Mouse (Mus musculus) hindbrain, embryonic 13.5 days (tissue): ENCODE results near the gene Ccdc162. TPM values are rescaled to one million over a fixed set of nuclear protein-coding genes. Genes with fewer than 3 reads are reported as not detected.

Experiments
- ATAC-seq: fragments of 200-750 bp; cut with Nextera tagmentation; 2 replicates; pipeline ENCODE4 v1.8.0; 2017; ENCODE audit warnings: moderate TSS enrichment; ENCODE audit not compliant: low FRiP score
- H3K27ac ChIP-seq: fragments of 300-500 bp; sonication (generic); 2 replicates; pipeline ENCODE4 v1.5.1; 2015; ENCODE audit warnings: inconsistent platforms, mild to moderate bottlenecking, moderate library complexity
- H3K27me3 ChIP-seq: fragments of 300-500 bp; sonication (generic); 2 replicates; pipeline ENCODE4 v1.6.1; 2015; ENCODE audit warnings: mild to moderate bottlenecking, inconsistent platforms
- H3K36me3 ChIP-seq: fragments of 300-500 bp; sonication (generic); 2 replicates; pipeline ENCODE4 v1.6.1; 2015; ENCODE audit warnings: mild to moderate bottlenecking, inconsistent platforms
- H3K4me1 ChIP-seq: fragments of 300-500 bp; sonication (generic); replicated peaks from 2 replicates; pipeline ENCODE4 v1.6.1; 2015; ENCODE audit warnings: inconsistent platforms
- H3K4me2 ChIP-seq: fragments of 300-500 bp; sonication (generic); 2 replicates; pipeline ENCODE4 v1.6.1; 2015; ENCODE audit warnings: inconsistent platforms, mild to moderate bottlenecking, moderate library complexity
- H3K4me3 ChIP-seq: fragments of 300-500 bp; sonication (generic); 2 replicates; pipeline ENCODE4 v1.5.1; 2015; ENCODE audit warnings: mild to moderate bottlenecking, inconsistent platforms
- H3K9ac ChIP-seq: fragments of 300-500 bp; sonication (generic); 2 replicates; pipeline ENCODE4 v1.6.1; 2015; ENCODE audit warnings: mild to moderate bottlenecking, inconsistent platforms
- H3K9me3 ChIP-seq: fragments of 300-500 bp; sonication (generic); 2 replicates; pipeline ENCODE4 v1.6.1; 2016; ENCODE audit warnings: inconsistent platforms
- WGBS: fragments of 180-500 bp; shearing (Covaris S2); methylation state at CpG from one replicate; pipeline ENCODE4 v1.1.7; 2015; 5-methylcytosine and 5-hydroxymethylcytosine counted together
- polyA plus RNA-seq: library from polyadenylated mRNA; unstranded; fragments of >200 nt; fragmentation: Nextera tagmentation; extraction: Ambion mirVana; gene quantifications from 2 replicates; pipeline ENCODE4 v1.2.1, GENCODE M21; 2015

Ccdc162 gene
- polyA plus RNA-seq, 1 experiment from 2014 or later: 1.5 TPM

DNA sequence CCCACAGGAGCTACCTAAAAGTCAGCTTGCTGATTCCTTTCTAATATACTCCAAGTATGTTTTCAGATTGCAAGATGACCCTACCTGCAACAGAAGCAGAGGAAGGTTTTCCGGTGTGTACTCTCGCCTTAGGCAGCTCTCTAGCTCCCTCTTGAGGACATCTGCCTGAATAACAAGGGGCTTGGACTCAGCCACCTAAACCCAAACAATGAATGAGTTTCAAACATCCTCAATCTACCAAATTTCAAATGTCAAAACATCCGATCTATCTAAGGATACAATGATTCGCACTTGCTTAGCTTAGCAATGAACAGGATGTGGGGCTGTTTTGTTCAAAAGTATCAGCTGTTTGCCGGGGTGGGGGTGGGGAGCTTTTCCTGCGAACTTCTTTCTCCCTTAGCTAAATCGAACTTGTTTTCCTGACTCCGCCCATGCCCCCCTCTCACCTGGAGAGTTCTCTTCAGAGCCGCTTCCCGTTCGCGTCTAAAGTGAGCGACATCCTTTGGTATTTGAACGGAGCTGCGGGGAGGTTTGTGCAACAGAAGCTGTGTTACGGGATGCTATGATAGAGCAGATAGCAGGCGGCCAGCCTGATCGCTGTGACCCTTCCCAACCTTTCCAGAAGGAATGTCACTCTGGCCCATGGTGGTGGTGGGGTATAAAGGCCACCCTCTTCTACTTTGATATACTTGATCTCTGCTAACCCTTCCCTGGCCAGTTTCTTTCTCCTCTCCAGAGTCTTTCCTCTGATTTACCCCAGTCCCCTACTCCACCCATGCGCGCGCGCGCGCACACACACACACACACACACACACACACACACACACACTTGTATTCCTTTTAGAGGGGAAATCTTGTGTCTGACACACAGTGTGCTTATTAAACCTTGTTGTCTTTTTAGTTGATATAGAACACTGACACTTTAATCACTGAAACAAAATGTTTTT, 26.2 kb downstream of the Ccdc162 start:
- 20% methylated on average over 24 of the region's 24 CpGs for WGBS
- Histone ChIP-seq H3K9ac (peak overlapping the region; percentile 69), H3K4me3 (peak overlapping the region; percentile 44), H3K4me2 (peak overlapping the region; percentile 74), H3K36me3 (no peaks in the 10 kb centered on the region), H3K27me3 (peaks cover 14% of the 10 kb centered on the region), H3K27ac (no peak overlapping the region), H3K4me1 (peaks cover 6% of the 10 kb centered on the region; the same call in 1 of the 2 replicates), H3K9me3 (no peaks in the 10 kb centered on the region)
- ATAC-seq: peak; percentile 59

DNA sequence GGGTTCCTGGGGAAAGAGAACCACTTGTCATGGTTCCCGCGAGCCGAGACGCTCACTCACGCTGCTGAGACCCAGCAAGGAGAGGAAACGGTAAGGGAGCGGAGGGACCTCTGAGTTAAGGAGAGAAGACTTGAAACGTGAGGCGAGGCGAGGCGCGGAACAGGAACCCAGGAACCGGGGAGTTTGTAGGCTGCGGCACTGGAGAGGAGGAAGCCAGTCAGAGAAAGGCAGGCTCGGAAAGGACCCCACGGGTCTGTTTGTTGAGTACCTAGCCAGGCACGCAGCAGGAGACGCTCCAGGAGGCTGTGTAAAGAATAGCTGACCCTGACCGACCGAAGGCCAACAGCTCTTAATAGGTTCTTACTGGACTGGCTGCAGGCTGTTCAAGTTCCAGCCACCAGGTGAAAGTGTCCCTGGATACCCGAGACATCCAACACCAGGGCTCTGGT, 31.9 kb downstream of the Ccdc162 start:
- H3K4me2 ChIP-seq: peak overlapping the region; percentile 30; the same call in 1 of the 2 replicates

DNA sequence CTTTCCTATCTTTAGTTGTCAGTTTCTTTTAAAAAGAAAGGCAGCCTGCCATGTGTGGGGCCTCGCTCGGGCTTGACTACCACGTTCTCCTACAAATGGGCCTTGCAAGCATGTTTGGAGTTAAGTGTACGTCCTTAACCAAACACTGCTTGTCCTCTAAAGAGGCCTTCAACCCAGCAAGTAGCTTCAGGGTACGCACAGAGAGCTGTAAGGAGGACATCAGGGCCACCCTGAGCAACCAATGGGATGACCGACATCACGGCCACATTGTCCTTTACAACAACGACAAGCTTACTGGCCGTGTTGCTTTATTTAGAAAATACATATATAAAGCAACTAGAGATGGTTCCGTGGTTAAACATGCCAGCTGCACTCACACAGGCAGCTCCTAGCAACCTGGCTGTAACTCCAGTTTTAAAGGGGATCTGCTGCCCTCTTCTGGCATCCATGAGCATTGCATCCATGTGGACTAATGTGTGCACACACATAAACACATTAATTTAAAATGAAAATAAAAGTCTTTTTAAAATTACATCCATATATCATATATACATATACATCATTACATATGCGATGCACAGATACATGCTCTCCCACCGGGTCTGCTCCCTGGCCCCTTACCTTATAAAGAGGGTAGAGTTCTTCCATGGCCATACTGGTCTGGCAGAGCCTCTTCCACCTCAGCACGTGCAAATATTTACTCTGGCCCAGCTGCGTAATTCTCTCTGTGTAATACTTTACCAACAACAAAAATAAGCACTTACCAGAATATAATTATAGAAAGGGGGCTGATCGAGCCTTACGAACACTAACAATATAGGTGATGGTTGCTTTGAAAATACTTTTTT, 33.7 kb downstream of the Ccdc162 start:
- no peak overlapping the region for H3K4me3 ChIP-seq
- no peak overlapping the region for H3K4me2 ChIP-seq
- no peak overlapping the region for H3K27ac ChIP-seq
- no peaks in the 10 kb centered on the region for H3K36me3 ChIP-seq
- H3K27me3 ChIP-seq: peaks cover 19% of the 10 kb centered on the region
- H3K9me3 ChIP-seq: no peaks in the 10 kb centered on the region
- no peak overlapping the region for H3K9ac ChIP-seq
- 39% methylated on average over 16 of the region's 16 CpGs for WGBS
- ATAC-seq: peak; percentile 50; the same call in 1 of the 2 replicates
- H3K4me1 ChIP-seq: peaks cover 13% of the 10 kb centered on the region; the same call in 1 of the 2 replicates

More for the DNA sequence above, 31.9 kb downstream of the Ccdc162 start:
- Histone ChIP-seq H3K27me3 (peaks cover 19% of the 10 kb centered on the region), H3K4me1 (0 out of 2 replicates have a peak, but pooled peaks cover 5% of the 10 kb centered on the region), H3K27ac (no peak overlapping the region), H3K9ac (0 out of 2 replicates have a peak overlapping the region, but pooled peaks have one; percentile 26), H3K4me3 (no peak overlapping the region), H3K9me3 (no peaks in the 10 kb centered on the region), H3K36me3 (no peaks in the 10 kb centered on the region)
- 5% methylated on average over 21 of the region's 21 CpGs for WGBS
- no peak for ATAC-seq

DNA sequence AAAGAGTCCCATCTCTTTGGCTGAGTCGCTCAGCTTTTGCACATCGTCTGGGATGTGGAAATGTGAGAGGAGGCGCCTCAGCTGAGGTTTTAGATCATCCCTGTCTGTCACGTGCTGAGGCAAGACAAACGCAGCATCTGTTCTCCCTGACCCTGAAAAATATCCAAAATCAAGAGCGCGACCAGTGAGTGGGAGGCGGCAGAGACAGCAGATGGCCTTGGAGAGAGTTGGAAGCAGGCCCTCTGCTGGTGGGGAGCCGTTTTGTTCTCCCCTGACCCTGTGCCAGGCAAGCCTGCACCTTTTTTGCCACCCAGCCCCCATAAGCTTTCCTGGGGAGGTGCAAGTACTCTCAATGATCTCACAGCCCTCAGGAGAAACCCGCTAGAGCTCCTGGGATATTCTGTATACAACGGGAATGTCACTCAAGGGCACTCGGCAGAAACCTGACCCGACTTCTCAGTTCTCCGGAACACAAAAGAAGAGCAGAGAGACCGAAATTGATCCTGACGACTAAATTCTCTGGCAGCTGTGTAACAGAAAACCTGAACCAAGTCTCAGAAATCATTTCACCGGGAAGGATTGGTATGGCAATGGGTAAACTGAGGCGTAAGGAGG, 37.6 kb downstream of the Ccdc162 start:
- no peaks in the 10 kb centered on the region for H3K9me3 ChIP-seq
- peak overlapping the region; percentile 35; the same call in 1 of the 2 replicates for H3K27ac ChIP-seq
- H3K4me3 ChIP-seq: peak overlapping the region; percentile 19; the same call in 1 of the 2 replicates
- H3K4me2 ChIP-seq: peak overlapping the region; percentile 46
- H3K4me1 ChIP-seq: peaks cover 9% of the 10 kb centered on the region; the same call in 1 of the 2 replicates
- no peaks in the 10 kb centered on the region for H3K36me3 ChIP-seq
- no peak overlapping the region; the same call in 1 of the 2 replicates for H3K9ac ChIP-seq
- 28% methylated on average over 18 of the region's 18 CpGs for WGBS
- peaks cover 3% of the 10 kb centered on the region for H3K27me3 ChIP-seq
- peak; percentile 65; the same call in 1 of the 2 replicates for ATAC-seq

DNA sequence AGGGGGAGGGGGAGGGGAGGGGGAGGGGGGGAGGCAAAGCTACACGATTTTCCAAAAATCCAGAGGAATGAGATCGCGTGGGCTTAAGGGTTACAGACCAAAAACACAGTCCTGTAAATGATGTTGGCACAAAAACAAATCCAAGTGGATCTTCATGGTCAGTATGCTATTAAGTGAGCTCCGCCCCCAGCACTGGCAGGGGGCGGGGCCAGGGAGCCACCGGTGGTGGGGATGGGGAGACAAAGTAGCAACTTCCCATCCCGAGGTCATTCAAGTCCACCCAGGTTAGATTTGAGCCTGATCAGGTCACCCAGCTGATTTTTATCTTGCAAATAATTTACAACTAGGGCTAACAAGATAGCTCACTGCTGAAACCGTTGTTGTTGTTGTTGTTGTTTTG, 39.0 kb downstream of the Ccdc162 start:
- WGBS: 76% methylated on average over 8 of the region's 8 CpGs
- Histone ChIP-seq H3K27ac (no peak overlapping the region), H3K36me3 (no peaks in the 10 kb centered on the region), H3K4me1 (peaks cover 9% of the 10 kb centered on the region; the same call in 1 of the 2 replicates), H3K4me2 (no peak overlapping the region), H3K9me3 (no peaks in the 10 kb centered on the region), H3K9ac (no peak overlapping the region), H3K27me3 (0 out of 2 replicates have a peak, but pooled peaks cover 2% of the 10 kb centered on the region), H3K4me3 (no peak overlapping the region)
- no peak for ATAC-seq

DNA sequence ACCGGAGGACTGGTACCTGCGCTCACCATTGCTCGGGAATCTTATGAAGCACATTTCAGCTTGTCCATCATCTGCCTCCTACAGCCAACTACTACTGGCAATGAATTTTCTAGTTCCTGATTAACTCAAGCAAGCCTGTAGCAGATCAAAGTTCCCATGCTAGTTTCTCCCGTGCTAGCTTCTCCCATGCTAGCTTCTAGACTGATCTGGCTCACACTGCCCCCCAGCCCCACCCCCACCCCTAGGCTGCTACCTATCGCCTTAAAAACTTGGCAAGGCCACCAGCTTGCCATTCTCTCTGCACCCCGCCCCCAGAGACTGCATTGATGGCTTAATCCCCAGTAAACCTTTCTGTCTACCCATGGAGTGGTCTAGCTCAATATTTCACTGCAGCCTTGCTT, 39.8 kb downstream of the Ccdc162 start:
- Histone ChIP-seq H3K27ac (no peak overlapping the region), H3K4me1 (peaks cover 9% of the 10 kb centered on the region; the same call in 1 of the 2 replicates), H3K36me3 (no peaks in the 10 kb centered on the region), H3K9me3 (no peaks in the 10 kb centered on the region), H3K27me3 (0 out of 2 replicates have a peak, but pooled peaks cover 2% of the 10 kb centered on the region), H3K9ac (no peak overlapping the region), H3K4me2 (no peak overlapping the region), H3K4me3 (no peak overlapping the region)
- WGBS: 84% methylated on average over 6 of the region's 6 CpGs
- ATAC-seq: no peak

DNA sequence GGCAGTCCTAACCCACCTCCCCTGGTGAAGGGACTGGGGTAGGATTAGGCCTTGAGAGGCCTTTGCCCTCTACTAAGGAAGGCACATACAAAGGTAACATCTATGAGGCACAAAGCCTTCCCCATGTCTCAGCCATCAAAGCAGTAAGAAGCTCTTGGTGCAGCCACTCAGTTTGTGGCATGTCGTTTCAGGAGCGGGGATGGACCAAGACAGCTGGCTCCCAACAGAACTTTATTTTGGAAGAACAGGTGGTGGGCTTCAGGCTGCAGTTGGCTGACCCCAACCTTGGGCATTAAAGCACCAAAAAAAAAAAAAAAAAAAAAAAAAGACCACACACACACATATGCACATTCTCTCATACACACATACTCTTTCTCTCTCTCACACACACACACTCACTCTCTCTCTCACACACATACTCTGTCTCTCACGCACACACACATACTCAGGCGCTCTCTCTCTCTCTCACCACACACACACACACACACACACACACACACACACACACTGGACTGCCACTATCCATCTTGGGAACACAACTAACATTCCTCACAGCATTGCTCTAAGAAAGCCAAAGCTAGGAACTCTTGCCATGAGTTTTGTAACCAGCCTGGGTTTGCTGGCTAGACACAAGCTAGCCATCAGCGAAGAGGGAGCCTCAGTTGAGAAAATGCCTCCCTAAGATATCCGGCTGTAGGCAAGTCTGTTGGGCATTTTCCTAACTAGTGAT, 40.4 kb downstream of the Ccdc162 start:
- no peaks in the 10 kb centered on the region for H3K36me3 ChIP-seq
- H3K4me2 ChIP-seq: no peak overlapping the region
- 0 out of 2 replicates have a peak, but pooled peaks cover 2% of the 10 kb centered on the region for H3K27me3 ChIP-seq
- WGBS: 90% methylated on average over 6 of the region's 6 CpGs
- no peak for ATAC-seq
- peaks cover 9% of the 10 kb centered on the region; the same call in 1 of the 2 replicates for H3K4me1 ChIP-seq
- H3K9ac ChIP-seq: no peak overlapping the region
- H3K9me3 ChIP-seq: no peaks in the 10 kb centered on the region
- H3K4me3 ChIP-seq: no peak overlapping the region
- no peak overlapping the region for H3K27ac ChIP-seq

DNA sequence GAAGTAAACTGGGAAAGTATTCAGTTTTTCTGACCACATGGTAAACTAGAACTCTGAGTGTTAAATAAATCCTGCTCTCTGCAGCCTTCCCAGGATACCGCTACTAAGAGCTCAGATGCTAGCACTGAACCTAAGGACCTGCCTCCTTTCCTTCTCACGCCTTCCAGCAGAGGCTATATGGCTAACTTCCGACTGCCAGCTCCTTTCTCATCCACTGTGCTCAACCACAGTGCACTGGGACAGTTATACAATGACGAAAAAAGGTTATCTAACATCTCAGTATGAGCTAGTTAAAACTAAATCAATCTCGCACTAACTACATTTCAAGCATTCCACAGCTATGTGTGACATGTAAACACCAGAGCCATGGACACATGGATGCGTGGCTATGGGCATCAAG, 41.2 kb downstream of the Ccdc162 start:
- 87% methylated on average over 6 of the region's 6 CpGs for WGBS

DNA sequence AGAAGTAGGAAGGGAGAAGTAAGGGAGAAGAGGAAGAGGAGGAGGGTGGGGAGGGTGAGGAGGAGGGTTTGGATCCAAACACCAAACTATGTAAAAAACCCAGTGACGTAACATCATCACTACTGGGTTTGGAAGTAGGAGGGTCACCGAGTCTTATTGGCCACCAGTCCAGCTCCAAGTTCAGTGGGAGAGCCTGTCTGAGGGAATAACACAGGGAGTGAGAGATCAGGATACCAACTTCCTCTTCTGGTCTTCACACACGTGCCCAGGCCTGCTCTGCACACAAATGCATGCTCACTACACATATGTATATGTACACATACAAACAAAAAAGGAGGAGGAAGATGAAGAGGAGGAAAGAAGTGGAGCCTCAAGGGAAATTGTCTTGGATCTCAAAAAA, 42.1 kb downstream of the Ccdc162 start:
- ATAC-seq: no peak
- Histone ChIP-seq H3K4me1 (peaks cover 9% of the 10 kb centered on the region; the same call in 1 of the 2 replicates), H3K4me2 (no peak overlapping the region), H3K36me3 (no peaks in the 10 kb centered on the region), H3K9me3 (no peaks in the 10 kb centered on the region), H3K27ac (no peak overlapping the region), H3K4me3 (no peak overlapping the region), H3K27me3 (0 out of 2 replicates have a peak, but pooled peaks cover 2% of the 10 kb centered on the region), H3K9ac (no peak overlapping the region)
- 79% methylated on average over 3 of the region's 3 CpGs for WGBS

More for the DNA sequence above, 41.2 kb downstream of the Ccdc162 start:
- no peaks in the 10 kb centered on the region for H3K9me3 ChIP-seq
- H3K27ac ChIP-seq: no peak overlapping the region
- no peaks in the 10 kb centered on the region for H3K36me3 ChIP-seq
- no peak overlapping the region for H3K9ac ChIP-seq
- H3K4me2 ChIP-seq: no peak overlapping the region
- no peak for ATAC-seq
- no peak overlapping the region for H3K4me3 ChIP-seq
- peaks cover 9% of the 10 kb centered on the region; the same call in 1 of the 2 replicates for H3K4me1 ChIP-seq
- H3K27me3 ChIP-seq: 0 out of 2 replicates have a peak, but pooled peaks cover 2% of the 10 kb centered on the region

DNA sequence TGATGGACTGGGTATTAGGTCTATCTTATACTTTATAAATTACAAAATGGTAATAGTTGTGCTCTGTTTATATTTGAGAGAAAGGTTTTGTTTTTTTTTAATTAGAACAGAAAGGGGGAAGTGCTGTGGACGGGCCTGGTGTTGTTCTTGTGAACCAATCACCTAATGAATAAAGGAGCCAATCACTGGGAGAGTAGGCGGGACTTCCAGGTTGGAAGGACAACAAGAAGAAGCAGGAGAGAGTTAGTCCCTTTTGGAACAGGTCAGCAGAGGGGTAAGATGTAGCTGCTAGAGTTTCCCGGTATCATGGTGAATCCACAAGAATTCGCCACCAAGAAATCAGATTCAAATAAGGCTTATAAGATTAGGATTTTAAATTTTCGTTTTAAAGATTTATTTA, 46.2 kb downstream of the Ccdc162 start:
- H3K4me2 ChIP-seq: no peak overlapping the region
- H3K27ac ChIP-seq: no peak overlapping the region
- 82% methylated on average over 5 of the region's 5 CpGs for WGBS
- no peaks in the 10 kb centered on the region; the same call in 1 of the 2 replicates for H3K36me3 ChIP-seq
- H3K9ac ChIP-seq: no peak overlapping the region
- no peak overlapping the region for H3K4me3 ChIP-seq
- no peaks in the 10 kb centered on the region for H3K4me1 ChIP-seq
- 0 out of 2 replicates have a peak, but pooled peaks cover 2% of the 10 kb centered on the region for H3K27me3 ChIP-seq
- peaks cover 7% of the 10 kb centered on the region; the same call in 1 of the 2 replicates for H3K9me3 ChIP-seq
- ATAC-seq: no peak

DNA sequence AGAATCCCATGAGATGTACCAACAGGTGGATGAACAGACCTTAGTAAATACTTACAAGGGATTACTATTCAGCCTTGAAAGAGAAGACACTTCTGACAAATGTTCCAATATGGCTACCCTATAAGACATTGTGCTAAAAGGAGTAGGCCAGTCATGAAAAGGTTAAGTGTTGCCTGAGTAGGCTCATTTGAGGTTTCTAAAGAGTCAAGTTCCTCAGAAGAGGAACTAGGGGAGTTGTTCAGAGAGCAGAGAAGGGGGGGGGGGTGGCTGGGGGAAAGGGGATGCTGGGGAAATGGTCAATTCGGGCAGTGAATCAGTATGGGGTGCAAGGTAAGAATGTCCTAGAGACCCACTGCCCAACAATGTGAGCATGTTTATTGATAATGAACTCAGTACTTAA, 50.9 kb downstream of the Ccdc162 start:
- Histone ChIP-seq H3K36me3 (no peaks in the 10 kb centered on the region; the same call in 1 of the 2 replicates), H3K27me3 (no peaks in the 10 kb centered on the region), H3K4me3 (no peak overlapping the region), H3K27ac (no peak overlapping the region), H3K9ac (no peak overlapping the region), H3K4me1 (no peaks in the 10 kb centered on the region), H3K4me2 (no peak overlapping the region), H3K9me3 (peaks cover 7% of the 10 kb centered on the region; the same call in 1 of the 2 replicates)
- no peak for ATAC-seq
- WGBS: 91% methylated on average over 1 of the region's 1 CpGs
